Mouse (Mus musculus): Measurements from ENCODE around the gene 4930595D18Rik.

The 4930595D18Rik gene

DNA sequence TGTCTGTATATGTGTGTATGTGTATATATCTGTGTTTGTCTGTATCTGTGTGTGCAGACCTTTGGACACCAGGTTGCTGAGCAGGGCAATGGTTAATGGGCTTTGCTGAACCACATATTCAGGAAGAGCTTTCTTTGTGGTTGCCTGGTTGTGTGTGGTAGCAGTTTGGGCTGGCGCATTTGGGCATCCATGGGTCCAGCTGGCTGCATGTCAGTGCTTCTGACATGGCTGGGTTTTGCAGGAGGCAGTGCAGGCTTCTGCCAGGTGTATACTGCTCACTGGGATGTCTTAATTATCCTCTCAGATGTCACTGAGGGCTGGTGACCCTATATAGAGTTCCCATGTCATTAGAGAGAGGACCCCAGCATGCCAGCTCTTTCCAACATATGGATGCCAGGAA is 28.5 kb downstream of the 4930595D18Rik start:
- Histone ChIP-seq H3K36me3 (ENCODE audit: control insufficient read depth, insufficient read depth, low read length, poor library complexity, severe bottlenecking) (no peaks in the 10 kb centered on the region), H3K27me3 (ENCODE audit: control insufficient read depth, insufficient read depth, low read length, poor library complexity, severe bottlenecking) (no peaks in the 10 kb centered on the region)
- no peak for DNase-seq (ENCODE audit: low read depth, low spot score)

DNA sequence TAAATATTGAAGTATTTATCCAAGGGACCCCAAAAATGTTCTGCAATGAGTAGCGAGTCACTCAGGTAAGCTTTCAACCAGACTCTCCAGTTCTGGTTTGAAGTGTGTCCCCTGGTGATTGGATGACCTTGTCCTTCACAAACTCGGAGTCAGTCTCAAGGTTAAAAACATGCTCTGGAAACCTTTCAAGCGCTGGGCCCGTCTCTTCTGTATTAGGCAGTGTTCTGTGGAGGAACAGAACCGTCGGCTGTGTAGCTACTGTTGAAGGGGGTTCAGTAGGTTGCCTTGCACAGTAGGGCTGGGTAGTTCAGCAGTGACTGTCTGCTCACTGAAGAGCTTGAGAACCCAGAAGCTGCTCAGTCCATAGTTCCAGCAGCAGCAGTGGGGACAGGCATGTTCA is 29.6 kb downstream of the 4930595D18Rik start:
- Histone ChIP-seq H3K27me3 (ENCODE audit: control insufficient read depth, insufficient read depth, low read length, poor library complexity, severe bottlenecking) (no peaks in the 10 kb centered on the region), H3K36me3 (ENCODE audit: control insufficient read depth, insufficient read depth, low read length, poor library complexity, severe bottlenecking) (no peaks in the 10 kb centered on the region)
- no peak for DNase-seq (ENCODE audit: low read depth, low spot score)

DNA sequence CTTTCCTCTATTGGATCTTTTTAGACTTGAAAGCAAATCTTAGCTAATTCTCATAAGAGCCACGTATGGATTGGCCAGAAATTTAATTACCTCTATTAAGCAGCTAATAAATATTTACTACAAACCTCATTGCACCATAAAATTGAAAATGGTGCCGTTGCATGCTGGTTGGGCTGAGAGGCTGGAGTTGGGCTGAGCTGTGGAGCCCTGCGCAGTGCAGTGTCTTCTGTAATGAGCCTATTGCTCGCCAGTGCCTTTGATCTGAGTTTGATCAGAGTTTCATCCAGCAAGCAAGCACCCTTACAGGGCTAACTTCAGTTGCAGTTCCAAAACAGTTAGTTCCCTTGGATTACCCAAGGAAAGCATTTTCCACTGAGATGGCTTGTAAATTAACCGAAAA is 30.3 kb downstream of the 4930595D18Rik start:
- Histone ChIP-seq H3K36me3 (ENCODE audit: control insufficient read depth, insufficient read depth, low read length, poor library complexity, severe bottlenecking) (no peaks in the 10 kb centered on the region), H3K27me3 (ENCODE audit: control insufficient read depth, insufficient read depth, low read length, poor library complexity, severe bottlenecking) (no peaks in the 10 kb centered on the region)
- DNase-seq (ENCODE audit: low read depth, low spot score): no peak

DNA sequence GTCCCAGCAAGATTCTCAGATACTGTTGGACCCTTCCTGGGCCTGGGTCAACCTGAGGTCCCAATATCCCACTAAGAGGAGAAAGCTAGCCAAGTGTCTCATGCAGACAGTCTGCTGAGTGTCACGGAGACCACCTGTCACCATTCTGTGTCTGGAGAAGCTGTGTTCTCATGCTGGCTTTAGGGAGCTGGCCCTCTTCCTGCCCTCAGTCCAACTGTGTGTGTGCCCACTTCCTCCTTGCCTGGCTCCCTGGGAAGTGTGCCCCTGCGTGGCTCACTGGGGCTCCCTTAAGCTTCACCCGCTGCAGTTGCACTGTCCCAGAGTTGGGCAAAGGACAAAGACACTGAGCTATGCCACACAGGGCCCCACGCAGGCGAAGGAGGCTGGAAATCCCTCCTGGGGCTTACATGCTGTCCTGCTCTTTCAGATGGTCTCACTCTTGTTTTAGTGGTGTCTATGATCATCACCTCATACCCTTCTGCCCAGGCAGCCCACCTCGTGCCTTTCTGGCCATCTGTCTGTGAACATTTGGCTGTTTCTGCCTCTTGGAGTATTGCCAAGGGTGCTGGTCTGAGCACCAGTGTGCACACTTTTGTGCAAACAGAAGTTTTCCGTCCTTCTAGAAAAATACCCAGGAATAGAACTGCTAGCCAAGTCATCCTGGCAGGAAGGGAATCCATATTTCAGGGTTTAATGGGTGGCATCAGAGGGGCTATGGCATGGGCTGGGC is 31.1 kb downstream of the 4930595D18Rik start:
- no peaks in the 10 kb centered on the region for H3K36me3 ChIP-seq (ENCODE audit: control insufficient read depth, insufficient read depth, low read length, poor library complexity, severe bottlenecking)

DNA sequence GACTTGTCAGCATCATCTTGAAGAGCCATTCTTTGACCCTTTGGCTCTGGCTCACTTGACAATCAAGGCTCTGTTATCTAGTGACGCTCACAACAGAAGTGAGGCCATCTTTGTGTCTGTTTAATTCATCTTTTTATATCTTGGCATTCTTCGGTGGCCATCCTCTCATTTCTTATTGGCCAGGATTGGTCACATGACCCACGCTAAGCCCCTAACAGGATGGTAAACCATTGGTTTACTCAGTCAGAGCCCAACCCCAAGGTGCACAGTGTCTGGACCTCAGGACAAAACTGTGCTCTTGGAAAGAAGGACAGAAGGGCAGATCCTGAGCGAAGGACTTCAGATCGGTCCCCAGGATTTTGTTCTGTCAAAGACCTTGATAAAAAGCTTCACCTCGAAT is 31.7 kb downstream of the 4930595D18Rik start:
- Histone ChIP-seq H3K36me3 (ENCODE audit: control insufficient read depth, insufficient read depth, low read length, poor library complexity, severe bottlenecking) (no peaks in the 10 kb centered on the region), H3K27me3 (ENCODE audit: control insufficient read depth, insufficient read depth, low read length, poor library complexity, severe bottlenecking) (no peaks in the 10 kb centered on the region)
- DNase-seq (ENCODE audit: low read depth, low spot score): no peak

More for the DNA sequence above, 31.1 kb downstream of the 4930595D18Rik start:
- no peak for DNase-seq (ENCODE audit: low read depth, low spot score)
- no peaks in the 10 kb centered on the region for H3K27me3 ChIP-seq (ENCODE audit: control insufficient read depth, insufficient read depth, low read length, poor library complexity, severe bottlenecking)

DNA sequence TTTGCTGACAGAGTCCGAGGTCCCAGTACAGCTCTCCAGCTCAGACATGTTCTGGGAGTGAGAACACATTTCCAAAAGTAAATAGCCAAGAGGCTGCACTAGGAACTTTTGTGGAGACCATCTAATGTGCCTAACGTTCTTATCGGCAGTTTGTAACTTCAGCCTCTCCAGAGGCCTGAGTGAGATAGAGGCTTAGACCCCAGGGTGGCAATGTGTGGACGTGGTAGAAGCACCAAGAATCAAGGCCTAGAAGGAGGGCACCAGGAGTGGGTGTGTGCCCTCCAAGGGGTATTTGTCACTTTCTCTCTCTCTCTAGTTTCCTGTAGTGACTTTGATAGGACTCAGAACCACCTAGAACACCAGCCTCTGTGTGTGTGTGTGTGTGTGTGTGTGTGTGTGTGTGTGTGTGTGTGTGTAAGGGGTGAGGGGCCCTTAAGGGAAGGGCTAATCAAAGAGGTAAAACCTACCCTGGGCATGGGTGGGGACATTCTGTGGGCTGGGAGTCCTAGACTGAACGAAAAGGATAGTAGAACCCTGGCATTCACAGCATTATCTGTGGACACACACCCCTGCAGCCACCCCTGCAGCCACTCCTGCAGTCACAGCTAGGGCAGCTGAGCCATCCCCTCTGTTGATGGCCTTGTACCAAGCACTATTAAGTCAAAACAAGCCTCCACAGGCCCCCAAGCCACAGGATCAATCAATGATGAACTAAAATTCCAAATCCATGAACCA is 32.7 kb downstream of the 4930595D18Rik start:
- H3K27me3 ChIP-seq (ENCODE audit: control insufficient read depth, insufficient read depth, low read length, poor library complexity, severe bottlenecking): no peaks in the 10 kb centered on the region
- DNase-seq (ENCODE audit: low read depth, low spot score): no peak
- H3K36me3 ChIP-seq (ENCODE audit: control insufficient read depth, insufficient read depth, low read length, poor library complexity, severe bottlenecking): no peaks in the 10 kb centered on the region

DNA sequence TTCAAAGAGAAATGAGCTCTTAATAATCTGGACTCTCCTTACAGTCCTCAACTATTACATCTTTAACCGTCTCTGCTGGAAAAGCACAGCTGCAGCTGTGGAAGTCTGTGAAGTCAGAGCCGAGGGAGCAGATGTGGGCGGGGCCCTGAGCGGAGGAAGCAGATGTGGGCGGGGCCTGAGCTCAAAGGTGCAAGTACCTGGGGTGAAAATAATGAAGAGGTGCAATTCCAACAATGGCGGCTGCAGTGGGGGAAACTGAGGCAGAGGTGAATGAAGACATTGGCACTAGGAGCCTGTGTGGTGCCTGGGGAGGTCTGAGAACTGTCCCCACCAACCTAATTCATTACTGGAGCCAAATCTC is 34.1 kb downstream of the 4930595D18Rik start:
- H3K36me3 ChIP-seq (ENCODE audit: control insufficient read depth, insufficient read depth, low read length, poor library complexity, severe bottlenecking): no peaks in the 10 kb centered on the region

DNA sequence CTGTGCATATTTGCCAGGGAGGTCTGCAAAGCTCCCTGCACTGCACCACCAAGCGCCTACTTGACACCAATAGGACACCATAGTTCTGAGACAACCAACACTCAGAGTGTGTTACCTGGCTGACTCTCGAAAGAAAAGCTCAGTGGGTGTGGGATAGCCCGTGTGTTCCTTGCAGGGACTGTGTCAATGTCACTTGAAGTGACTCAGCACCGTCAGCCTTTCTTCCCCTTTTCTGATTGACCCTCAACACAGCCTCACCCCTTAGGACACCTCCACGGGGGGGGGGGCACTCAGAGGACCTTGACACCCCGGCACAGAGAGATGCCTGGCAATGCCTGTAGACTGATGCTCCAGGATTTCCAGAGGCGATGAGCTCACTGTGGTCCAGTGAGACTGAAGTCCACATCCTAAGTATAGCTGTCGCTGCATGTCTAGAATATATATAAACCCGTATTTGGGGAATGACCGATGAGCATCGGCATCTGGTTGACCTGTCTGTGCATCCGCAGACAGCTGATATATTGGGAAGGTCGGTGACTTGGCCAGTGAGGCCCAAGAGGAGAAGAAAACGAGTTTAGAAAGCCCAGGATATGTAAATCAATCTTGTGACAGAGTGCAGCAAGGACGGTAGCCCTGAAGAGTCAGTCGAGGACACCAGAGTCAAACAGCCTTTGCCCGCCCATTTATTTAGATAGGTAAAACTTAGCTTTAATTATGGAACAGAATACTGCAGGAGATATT is 34.6 kb downstream of the 4930595D18Rik start:
- Histone ChIP-seq H3K27me3 (ENCODE audit: control insufficient read depth, insufficient read depth, low read length, poor library complexity, severe bottlenecking) (no peaks in the 10 kb centered on the region), H3K36me3 (ENCODE audit: control insufficient read depth, insufficient read depth, low read length, poor library complexity, severe bottlenecking) (no peaks in the 10 kb centered on the region)
- DNase-seq (ENCODE audit: low read depth, low spot score): peak; percentile 23

More for the DNA sequence above, 34.1 kb downstream of the 4930595D18Rik start:
- no peaks in the 10 kb centered on the region for H3K27me3 ChIP-seq (ENCODE audit: control insufficient read depth, insufficient read depth, low read length, poor library complexity, severe bottlenecking)
- DNase-seq (ENCODE audit: low read depth, low spot score): peak; percentile 68

DNA sequence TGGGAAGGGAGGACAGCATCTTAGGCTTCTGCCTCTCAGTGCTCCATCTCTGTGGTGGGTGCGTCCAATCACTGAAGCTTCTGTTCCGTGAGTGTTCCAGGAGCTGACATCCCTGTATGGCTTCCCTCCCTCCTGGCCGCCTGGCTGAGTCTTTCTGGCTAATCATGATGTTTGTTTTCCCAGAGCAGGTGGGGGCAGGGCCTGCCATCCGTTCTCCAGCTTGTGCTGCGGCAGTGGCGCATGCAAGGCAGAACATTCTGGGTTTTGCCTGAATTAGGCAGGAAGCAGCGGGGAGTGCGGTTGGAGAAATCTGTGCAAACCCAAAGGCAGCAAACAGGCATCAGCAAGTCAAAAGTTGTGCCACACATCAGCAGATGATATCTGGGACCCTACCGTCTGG is 39.0 kb downstream of the 4930595D18Rik start:
- Histone ChIP-seq H3K27me3 (ENCODE audit: control insufficient read depth, insufficient read depth, low read length, poor library complexity, severe bottlenecking) (no peaks in the 10 kb centered on the region), H3K36me3 (ENCODE audit: control insufficient read depth, insufficient read depth, low read length, poor library complexity, severe bottlenecking) (no peaks in the 10 kb centered on the region)
- DNase-seq (ENCODE audit: low read depth, low spot score): no peak

DNA sequence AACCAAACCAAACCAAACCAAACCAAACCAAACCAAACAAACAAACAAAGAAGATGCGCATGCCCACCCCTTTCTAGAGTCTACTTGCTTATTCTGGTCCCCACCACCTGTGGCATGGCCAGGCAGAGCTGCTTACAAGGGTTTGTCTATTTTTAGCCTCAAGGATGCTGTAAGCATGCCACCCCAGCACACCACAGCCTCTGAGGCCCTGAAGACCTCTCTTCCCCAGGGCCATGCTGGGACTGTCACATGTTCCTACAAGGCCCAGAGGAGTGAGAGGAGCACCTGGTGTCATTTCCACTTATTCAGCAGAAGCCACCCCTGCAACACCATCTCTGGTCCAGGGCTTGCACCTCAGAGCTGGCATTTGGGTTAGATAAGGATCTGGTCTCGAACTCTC is 39.7 kb downstream of the 4930595D18Rik start:
- Histone ChIP-seq H3K36me3 (ENCODE audit: control insufficient read depth, insufficient read depth, low read length, poor library complexity, severe bottlenecking) (no peaks in the 10 kb centered on the region), H3K27me3 (ENCODE audit: control insufficient read depth, insufficient read depth, low read length, poor library complexity, severe bottlenecking) (no peaks in the 10 kb centered on the region)
- no peak for DNase-seq (ENCODE audit: low read depth, low spot score)

DNA sequence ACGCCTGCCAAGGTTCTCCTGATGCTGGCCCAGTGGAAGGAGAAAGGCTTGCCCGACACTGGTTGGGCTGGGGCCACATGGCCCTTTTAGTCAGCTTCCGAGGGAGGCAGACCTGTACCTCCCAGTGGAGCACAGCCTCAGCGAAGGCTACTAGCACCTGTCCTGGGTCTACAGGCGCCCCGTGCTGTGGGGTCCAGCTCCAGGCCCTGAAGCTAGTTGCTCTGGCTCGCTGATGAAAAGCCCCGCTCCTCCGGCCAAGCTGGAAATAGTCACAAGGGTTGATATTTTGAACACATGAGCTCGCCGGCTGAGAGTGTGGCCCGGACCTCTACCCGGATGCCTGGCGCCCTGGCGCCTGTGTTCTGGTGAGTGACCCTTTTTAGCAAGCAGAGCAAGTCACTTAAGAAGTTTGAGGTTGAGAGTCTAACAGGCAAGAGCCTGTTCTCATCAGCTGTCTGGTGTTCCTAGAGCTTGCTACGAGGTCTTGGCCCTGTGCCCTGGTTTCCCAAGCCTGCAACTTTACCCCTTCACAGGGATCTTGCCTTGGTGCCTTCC is 40.7 kb downstream of the 4930595D18Rik start:
- Histone ChIP-seq H3K27me3 (ENCODE audit: control insufficient read depth, insufficient read depth, low read length, poor library complexity, severe bottlenecking) (no peaks in the 10 kb centered on the region), H3K36me3 (ENCODE audit: control insufficient read depth, insufficient read depth, low read length, poor library complexity, severe bottlenecking) (no peaks in the 10 kb centered on the region)
- no peak for DNase-seq (ENCODE audit: low read depth, low spot score)

DNA sequence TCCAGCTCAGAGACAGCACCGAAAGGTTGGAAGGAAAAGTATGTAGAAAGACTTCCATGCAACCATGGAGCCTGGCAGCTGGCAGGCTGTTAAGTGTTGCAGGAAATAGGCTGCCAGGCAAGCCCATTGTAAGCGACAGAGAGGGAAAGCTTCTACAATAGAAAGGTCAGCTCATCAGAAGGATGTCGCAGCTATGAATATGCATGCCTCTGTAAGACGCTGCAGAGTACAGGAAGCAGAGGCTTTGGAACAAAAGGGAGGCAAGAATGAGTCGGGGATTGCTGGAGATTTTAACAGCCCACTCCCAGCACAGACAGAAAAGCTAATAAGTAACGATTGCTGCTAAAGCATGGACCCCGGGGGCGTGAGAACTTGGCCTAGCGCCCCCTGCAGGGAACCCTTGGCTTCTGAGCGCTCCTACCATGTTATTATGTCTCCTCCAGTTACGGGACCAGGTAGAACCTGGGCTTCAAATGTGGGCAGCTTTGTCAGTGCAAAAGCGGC is 41.2 kb downstream of the 4930595D18Rik start:
- H3K27me3 ChIP-seq (ENCODE audit: control insufficient read depth, insufficient read depth, low read length, poor library complexity, severe bottlenecking): no peaks in the 10 kb centered on the region
- DNase-seq (ENCODE audit: low read depth, low spot score): peak; percentile 49
- H3K36me3 ChIP-seq (ENCODE audit: control insufficient read depth, insufficient read depth, low read length, poor library complexity, severe bottlenecking): no peaks in the 10 kb centered on the region

DNA sequence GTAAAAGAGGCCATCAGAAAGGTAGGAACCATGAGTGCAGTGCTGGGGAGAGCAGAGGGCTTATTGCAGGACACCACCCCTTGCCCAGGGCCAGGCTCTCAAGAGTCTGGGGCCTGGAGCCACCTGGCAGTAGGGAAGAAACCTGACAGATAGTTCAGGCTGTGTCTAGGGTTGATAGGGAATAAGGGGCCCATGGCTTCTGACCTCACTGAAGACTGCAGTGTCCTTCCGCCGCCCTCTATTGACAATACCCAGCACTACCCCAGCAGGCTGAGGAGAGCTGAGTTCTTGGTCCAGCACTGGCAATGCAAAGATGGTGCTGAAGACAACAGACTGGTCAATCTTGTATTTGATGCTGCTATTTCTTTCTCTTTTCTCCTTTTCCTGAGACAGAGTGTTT is 47.2 kb downstream of the 4930595D18Rik start:
- H3K36me3 ChIP-seq (ENCODE audit: control insufficient read depth, insufficient read depth, low read length, poor library complexity, severe bottlenecking): no peaks in the 10 kb centered on the region
- DNase-seq (ENCODE audit: low read depth, low spot score): peak; percentile 62
- no peaks in the 10 kb centered on the region for H3K27me3 ChIP-seq (ENCODE audit: control insufficient read depth, insufficient read depth, low read length, poor library complexity, severe bottlenecking)

DNA sequence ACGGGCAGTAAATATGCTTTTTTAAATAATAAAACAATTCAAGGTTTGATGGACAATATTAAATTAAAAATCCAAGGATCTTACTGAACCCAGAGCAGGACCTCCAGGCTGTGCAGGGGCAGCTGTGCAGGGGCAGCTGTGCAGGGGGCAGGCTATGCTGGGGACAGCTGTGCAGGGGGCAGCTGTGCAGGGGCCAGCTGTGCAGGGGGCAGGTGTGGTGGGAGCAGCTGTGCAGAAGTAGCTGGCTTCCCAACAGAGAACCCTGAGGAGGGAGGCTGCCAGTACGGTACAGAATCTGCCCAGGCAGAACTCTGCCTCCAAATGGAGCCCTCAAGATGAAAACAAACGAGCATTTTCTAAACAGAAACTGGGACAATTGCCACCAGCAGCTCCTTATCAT is 48.3 kb downstream of the 4930595D18Rik start:
- no peaks in the 10 kb centered on the region for H3K27me3 ChIP-seq (ENCODE audit: control insufficient read depth, insufficient read depth, low read length, poor library complexity, severe bottlenecking)
- no peak for DNase-seq (ENCODE audit: low read depth, low spot score)

More for the DNA sequence above, 48.3 kb downstream of the 4930595D18Rik start:
- H3K36me3 ChIP-seq (ENCODE audit: control insufficient read depth, insufficient read depth, low read length, poor library complexity, severe bottlenecking): no peaks in the 10 kb centered on the region

Measured in splenic B cell, adult 2 months (primary cell).